Mouse (Mus musculus) embryonic facial prominence, embryonic 12.5 days (tissue): ENCODE measurements around the gene Agap2. TPM values are rescaled to one million over a fixed set of nuclear protein-coding genes. Genes with fewer than 3 reads are reported as not detected.

Experiments used
- ATAC-seq: fragments of 200-750 bp; cut with Nextera tagmentation; 2 replicates; pipeline ENCODE4 v1.8.0; 2017; ENCODE audit not compliant: insufficient number of reproducible peaks, insufficient read depth, low FRiP score, low TSS enrichment
- H3K27ac ChIP-seq: fragments of 300-500 bp; sonication (generic); 2 replicates; pipeline ENCODE4 v1.5.1; 2016; ENCODE audit warnings: mild to moderate bottlenecking
- H3K27me3 ChIP-seq: fragments of 300-500 bp; sonication (generic); 2 replicates; pipeline ENCODE4 v1.6.1; 2016; ENCODE audit warnings: mild to moderate bottlenecking, moderate library complexity
- H3K36me3 ChIP-seq: fragments of 300-500 bp; sonication (generic); 2 replicates; pipeline ENCODE4 v1.6.1; 2016; ENCODE audit warnings: mild to moderate bottlenecking
- H3K4me1 ChIP-seq: fragments of 300-500 bp; sonication (generic); 2 replicates; pipeline ENCODE4 v1.6.1; 2016
- H3K4me2 ChIP-seq: fragments of 300-500 bp; sonication (generic); replicated peaks from 2 replicates; pipeline ENCODE4 v1.6.1; 2016; ENCODE audit warnings: mild to moderate bottlenecking, moderate library complexity
- H3K4me3 ChIP-seq: fragments of 300-500 bp; sonication (generic); 2 replicates; pipeline ENCODE4 v1.5.1; 2016; ENCODE audit warnings: mild to moderate bottlenecking
- H3K9ac ChIP-seq: fragments of 300-500 bp; sonication (generic); 2 replicates; pipeline ENCODE4 v1.6.1; 2016; ENCODE audit warnings: mild to moderate bottlenecking, moderate library complexity
- H3K9me3 ChIP-seq: fragments of 300-500 bp; sonication (generic); 2 replicates; pipeline ENCODE4 v1.6.1; 2016; ENCODE audit warnings: mild to moderate bottlenecking, moderate library complexity
- WGBS: fragments of 180-500 bp; shearing (Covaris S2); methylation state at CpG from one replicate; pipeline ENCODE4 v1.1.7; 2016; 5-methylcytosine and 5-hydroxymethylcytosine counted together
- polyA plus RNA-seq: library from polyadenylated mRNA; unstranded; fragments of >200 nt; fragmentation: Nextera tagmentation; extraction: Ambion mirVana; gene quantifications from 2 replicates; pipeline ENCODE4 v1.2.1, GENCODE M21; 2016

The Agap2 gene
- polyA plus RNA-seq, 1 experiment from 2014 or later = 0.82 TPM

DNA sequence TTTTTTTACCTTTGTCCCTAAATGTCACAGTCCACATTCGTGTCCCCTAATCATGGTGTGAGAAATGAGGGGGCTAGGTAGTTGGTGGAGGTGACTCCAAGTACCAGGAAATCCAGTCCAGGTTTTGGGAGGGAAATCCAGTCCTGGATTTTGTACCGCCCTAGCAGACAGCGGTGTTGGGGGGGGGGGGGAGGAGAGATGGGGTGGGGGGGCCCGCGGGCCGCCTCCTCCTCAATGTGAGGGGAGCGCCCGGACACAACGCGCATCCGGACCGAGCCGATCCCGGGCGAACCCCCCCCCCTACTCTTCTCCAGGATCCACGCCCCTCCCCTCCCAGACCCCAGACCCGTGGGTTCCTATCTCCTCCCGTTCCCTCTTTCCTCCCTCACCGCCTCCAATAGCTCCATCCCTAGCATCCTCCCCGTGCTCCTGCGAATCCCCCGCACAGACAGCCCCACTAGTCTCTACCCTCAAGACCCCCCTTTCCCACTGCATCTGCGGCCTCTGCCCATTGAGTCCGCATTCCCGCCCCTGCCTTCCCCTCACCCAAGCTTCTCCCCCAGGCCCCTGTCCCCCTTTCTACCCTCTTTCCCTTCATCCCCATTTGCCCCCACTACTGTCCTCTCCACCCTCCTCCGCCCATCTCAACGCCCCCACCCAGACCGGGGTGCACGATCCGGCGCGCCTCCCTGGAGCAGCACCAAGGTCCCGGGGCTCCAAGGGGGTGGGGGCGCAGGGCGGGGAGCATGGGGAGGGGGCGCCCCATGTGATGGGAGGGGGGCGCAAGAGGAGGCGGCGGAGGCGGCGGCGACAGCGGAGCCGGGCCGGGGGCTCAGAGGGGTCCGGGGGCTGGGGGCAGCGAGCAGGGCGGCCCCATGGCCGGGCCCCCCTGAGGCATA is 3.8 kb downstream of the Agap2 start:
- ATAC-seq = peak; percentile 52; the same call in 1 of the 2 replicates
- under 1% methylated on average over 38 of the region's 49 CpGs for WGBS
- peak overlapping the region; percentile 62 for H3K4me3 ChIP-seq
- no peaks in the 10 kb centered on the region for H3K9me3 ChIP-seq
- peak overlapping the region; percentile 99 for H3K4me2 ChIP-seq
- peaks cover 88% of the 10 kb centered on the region for H3K27me3 ChIP-seq
- no peak overlapping the region for H3K27ac ChIP-seq
- peak overlapping the region; percentile 75 for H3K9ac ChIP-seq
- H3K4me1 ChIP-seq = peaks cover 30% of the 10 kb centered on the region
- no peaks in the 10 kb centered on the region for H3K36me3 ChIP-seq

DNA sequence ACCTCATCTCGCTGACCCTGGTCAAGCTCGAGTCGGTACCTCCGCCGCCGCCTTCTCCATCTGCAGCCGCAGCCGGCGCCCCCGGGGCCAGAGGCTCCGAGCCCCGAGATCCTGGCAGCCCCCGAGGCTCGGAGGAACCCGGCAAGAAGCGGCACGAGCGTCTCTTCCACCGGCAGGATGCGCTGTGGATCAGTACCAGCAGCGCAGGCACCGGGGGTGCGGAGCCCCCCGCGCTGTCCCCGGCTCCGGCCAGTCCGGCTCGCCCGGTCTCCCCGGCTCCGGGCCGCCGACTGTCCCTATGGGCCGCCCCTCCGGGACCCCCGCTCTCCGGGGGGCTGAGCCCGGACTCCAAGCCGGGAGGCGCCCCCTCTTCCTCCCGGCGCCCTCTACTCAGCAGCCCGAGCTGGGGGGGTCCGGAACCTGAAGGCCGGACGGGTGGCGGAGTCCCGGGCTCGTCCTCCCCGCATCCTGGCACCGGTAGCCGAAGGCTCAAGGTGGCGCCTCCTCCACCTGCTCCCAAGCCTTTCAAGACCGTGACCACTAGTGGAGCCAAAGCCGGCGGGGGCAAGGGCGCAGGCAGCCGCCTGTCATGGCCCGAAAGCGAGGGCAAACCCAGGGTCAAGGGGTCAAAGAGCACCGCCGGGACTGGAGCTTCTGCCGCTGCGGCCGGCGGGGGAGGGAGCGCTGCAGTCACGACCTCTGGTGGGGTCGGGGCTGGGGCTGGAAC is 4.7 kb downstream of the Agap2 start:
- Histone ChIP-seq H3K9me3 (no peaks in the 10 kb centered on the region), H3K27ac (no peak overlapping the region), H3K4me1 (peaks cover 30% of the 10 kb centered on the region), H3K9ac (peak overlapping the region; percentile 75), H3K4me3 (peak overlapping the region; percentile 62), H3K36me3 (no peaks in the 10 kb centered on the region), H3K4me2 (peak overlapping the region; percentile 99), H3K27me3 (peaks cover 97% of the 10 kb centered on the region)
- 1% methylated on average over 68 of the region's 70 CpGs for WGBS
- no peak for ATAC-seq

DNA sequence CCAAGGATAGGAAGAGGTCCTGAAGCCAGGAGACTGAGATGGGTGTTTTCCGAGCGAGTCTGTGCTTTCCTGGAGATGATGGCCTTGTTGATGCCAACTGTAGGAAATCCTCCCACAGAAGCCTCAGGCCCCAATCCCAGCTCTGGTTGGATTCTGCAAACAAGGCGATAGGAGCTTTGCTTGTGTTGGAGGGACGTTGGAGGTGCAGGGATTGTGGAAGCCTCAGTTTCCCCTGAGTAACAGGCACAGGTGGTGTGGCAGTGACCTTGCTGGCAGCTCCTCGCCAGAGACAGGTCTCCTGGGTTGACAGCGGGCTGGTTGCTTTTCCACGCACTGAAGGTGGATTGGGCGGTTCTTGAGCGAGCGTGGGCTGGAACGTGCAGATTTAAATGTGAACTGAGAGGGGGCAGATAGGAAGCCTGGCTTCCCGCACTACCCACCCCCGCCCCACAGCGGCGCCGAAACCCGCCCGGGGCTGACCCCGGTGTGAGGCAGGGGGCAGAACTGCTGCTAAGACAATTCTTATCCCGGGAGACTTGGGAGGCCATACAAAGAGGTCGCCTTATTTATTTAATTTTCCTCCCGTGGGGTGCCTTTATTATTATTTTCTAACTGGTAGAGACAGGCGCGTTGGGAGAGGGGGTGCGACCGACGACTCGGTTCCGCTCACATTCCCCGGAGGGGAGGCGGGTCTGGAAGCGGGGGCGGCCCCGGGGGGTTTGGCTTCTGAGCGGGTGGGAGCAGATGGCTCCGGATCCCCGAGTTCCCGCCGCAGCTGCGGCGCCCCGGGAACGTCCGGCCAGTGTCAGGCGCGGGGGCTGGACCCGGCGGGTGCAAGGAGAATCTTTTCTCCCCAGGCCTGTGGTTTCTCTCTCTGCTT is 6.1 kb downstream of the Agap2 start:
- Histone ChIP-seq H3K4me2 (peak overlapping the region; percentile 99), H3K4me3 (peak overlapping the region; percentile 62), H3K36me3 (no peaks in the 10 kb centered on the region), H3K27me3 (peaks cover 90% of the 10 kb centered on the region), H3K4me1 (peaks cover 30% of the 10 kb centered on the region), H3K9ac (peak overlapping the region; percentile 40; the same call in 1 of the 2 replicates), H3K27ac (no peak overlapping the region), H3K9me3 (no peaks in the 10 kb centered on the region)
- WGBS = 3% methylated on average over 48 of the region's 48 CpGs
- no peak for ATAC-seq

DNA sequence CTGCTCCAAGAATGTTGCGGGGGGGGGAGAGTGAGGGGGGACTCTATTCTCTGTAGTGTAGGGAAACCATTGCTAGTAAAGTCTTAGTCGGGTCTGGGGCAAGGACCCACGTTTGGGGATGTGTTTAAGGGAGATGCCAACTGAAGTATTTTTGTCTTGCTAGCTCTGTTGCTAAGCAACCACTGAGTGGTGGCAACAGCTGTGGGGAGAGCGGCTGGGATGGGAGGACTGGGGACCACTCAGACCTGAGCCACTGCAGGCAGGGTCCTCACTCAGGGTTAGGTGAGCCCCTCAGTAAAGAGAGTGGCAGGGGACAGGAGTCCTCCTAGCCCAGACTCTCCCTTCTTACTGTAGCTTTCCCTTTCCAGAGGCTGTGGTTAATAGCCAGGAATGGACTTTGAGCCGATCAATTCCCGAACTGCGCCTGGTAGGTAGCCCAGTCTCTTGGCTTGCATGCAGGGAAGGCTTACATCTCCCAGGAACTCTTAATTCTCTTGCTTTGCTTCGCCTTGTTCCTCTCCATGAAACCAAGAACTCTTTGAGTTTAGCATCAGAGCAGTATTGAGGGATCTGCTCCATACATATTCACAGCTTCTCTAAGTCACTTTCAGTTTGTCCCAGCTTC is 7.0 kb downstream of the Agap2 start:
- Histone ChIP-seq H3K4me3 (peak overlapping the region; percentile 22; the same call in 1 of the 2 replicates), H3K27me3 (peaks cover 89% of the 10 kb centered on the region), H3K4me2 (peak overlapping the region; percentile 99; the same call in 1 of the 2 replicates), H3K27ac (no peak overlapping the region), H3K4me1 (peaks cover 30% of the 10 kb centered on the region), H3K9me3 (no peaks in the 10 kb centered on the region), H3K9ac (no peak overlapping the region), H3K36me3 (no peaks in the 10 kb centered on the region)
- WGBS = 25% methylated on average over 8 of the region's 8 CpGs
- ATAC-seq = peak; percentile 17; the same call in 1 of the 2 replicates

DNA sequence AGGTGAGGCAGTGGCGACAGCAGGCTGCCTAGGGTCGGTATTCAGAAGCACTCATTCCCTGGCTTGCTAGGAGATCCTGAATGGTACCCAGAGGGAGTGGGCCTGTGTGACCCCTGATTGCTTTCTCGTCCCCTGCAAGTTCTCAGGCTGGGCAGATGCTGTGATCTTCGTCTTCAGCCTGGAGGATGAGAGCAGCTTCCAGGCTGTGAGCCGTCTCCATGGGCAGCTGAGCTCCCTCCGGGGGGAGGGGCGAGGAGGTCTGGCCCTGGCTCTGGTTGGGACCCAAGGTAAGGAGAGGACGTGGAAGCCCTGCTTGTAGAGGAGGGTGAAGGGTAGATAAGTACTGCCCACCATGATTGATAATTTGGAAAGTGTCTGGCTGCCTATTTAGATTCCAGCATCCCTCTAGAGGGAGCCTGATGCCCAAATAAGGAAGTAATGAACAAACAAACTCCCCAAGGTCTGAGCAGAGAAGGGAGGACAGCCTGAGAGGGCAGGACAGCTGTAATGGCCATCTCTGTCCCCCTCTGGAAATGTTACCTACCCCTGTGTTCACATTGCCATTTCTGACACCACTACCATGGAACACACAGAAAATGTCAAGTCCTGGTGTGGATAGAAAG is 8.3 kb downstream of the Agap2 start:
- Histone ChIP-seq H3K9ac (no peak overlapping the region), H3K9me3 (no peaks in the 10 kb centered on the region), H3K4me3 (no peak overlapping the region), H3K4me1 (peaks cover 24% of the 10 kb centered on the region), H3K36me3 (no peaks in the 10 kb centered on the region), H3K4me2 (no peak overlapping the region), H3K27ac (no peak overlapping the region), H3K27me3 (peaks cover 90% of the 10 kb centered on the region)
- ATAC-seq = no peak
- 22% methylated on average over 8 of the region's 8 CpGs for WGBS

DNA sequence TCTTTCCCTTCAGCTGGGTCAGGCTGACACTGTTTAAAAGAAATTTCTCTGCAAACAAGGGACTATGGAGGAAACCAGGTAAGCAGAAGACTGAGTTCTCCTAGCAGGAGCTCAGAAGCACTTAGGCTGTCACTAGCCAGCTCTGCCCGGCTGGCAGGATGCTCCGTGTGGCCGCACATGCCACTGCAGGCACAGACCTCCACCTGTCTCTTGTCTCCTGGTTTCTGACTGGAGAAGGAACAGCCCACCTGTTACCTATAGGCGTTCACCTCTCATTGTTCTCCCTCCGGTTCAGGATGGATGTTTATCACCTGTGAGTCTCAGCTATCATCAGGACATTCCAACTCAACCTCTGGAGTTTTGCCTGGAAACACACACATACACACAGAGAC is 8.8 kb downstream of the Agap2 start:
- H3K4me3 ChIP-seq = no peak overlapping the region
- H3K27ac ChIP-seq = no peak overlapping the region
- no peak for ATAC-seq
- peaks cover 90% of the 10 kb centered on the region for H3K27me3 ChIP-seq
- H3K4me1 ChIP-seq = peaks cover 24% of the 10 kb centered on the region
- H3K36me3 ChIP-seq = no peaks in the 10 kb centered on the region
- H3K4me2 ChIP-seq = no peak overlapping the region
- H3K9me3 ChIP-seq = no peaks in the 10 kb centered on the region
- no peak overlapping the region for H3K9ac ChIP-seq
- 58% methylated on average over 5 of the region's 5 CpGs for WGBS

DNA sequence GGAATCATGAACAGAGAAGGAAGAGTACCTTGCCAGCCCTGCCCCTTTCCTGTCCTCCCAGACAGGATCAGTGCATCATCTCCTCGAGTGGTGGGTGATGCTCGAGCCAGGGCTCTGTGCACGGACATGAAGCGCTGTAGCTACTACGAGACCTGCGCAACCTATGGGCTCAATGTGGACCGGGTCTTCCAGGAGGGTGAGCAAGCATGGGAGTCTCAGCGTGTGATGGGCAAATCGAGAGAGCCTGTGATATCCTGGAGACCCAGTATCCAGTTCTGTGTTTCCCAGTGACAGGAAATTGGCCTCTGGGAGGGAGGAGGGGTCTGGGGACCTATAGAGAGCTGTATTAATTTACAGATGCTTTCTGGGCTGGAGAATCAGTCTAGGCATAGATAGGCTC is 10.0 kb downstream of the Agap2 start:
- H3K9ac ChIP-seq = no peak overlapping the region
- WGBS = 78% methylated on average over 9 of the region's 9 CpGs
- H3K36me3 ChIP-seq = no peaks in the 10 kb centered on the region

DNA sequence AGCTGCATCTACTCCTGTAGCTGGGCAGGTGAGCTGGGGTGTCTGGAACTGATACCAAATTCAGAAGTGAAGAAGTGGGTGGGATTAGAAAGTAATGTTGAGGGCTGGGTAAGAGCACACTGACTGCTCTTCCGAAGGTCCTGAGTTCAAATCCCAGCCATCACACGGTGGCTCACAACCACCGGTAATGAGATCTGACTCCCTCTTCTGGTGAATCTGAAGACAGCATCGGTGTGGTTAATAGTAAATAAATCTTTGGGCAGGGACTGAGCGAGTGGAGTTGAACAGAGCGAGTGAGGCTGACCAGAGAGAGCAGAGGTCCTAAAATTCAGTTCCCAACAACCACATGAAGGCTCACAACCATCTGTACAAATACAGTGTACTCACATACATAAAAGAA is 10.5 kb downstream of the Agap2 start:
- no peak for ATAC-seq
- no peak overlapping the region for H3K27ac ChIP-seq
- 74% methylated on average over 6 of the region's 6 CpGs for WGBS
- no peak overlapping the region for H3K9ac ChIP-seq
- no peaks in the 10 kb centered on the region for H3K9me3 ChIP-seq
- H3K36me3 ChIP-seq = no peaks in the 10 kb centered on the region
- peaks cover 15% of the 10 kb centered on the region for H3K4me1 ChIP-seq
- H3K27me3 ChIP-seq = peaks cover 91% of the 10 kb centered on the region
- H3K4me2 ChIP-seq = no peak overlapping the region
- H3K4me3 ChIP-seq = no peak overlapping the region

More for the DNA sequence above, 10.0 kb downstream of the Agap2 start:
- Histone ChIP-seq H3K4me1 (peaks cover 14% of the 10 kb centered on the region), H3K9me3 (no peaks in the 10 kb centered on the region), H3K27me3 (peaks cover 91% of the 10 kb centered on the region), H3K4me2 (no peak overlapping the region), H3K4me3 (no peak overlapping the region), H3K27ac (no peak overlapping the region)
- ATAC-seq = no peak

DNA sequence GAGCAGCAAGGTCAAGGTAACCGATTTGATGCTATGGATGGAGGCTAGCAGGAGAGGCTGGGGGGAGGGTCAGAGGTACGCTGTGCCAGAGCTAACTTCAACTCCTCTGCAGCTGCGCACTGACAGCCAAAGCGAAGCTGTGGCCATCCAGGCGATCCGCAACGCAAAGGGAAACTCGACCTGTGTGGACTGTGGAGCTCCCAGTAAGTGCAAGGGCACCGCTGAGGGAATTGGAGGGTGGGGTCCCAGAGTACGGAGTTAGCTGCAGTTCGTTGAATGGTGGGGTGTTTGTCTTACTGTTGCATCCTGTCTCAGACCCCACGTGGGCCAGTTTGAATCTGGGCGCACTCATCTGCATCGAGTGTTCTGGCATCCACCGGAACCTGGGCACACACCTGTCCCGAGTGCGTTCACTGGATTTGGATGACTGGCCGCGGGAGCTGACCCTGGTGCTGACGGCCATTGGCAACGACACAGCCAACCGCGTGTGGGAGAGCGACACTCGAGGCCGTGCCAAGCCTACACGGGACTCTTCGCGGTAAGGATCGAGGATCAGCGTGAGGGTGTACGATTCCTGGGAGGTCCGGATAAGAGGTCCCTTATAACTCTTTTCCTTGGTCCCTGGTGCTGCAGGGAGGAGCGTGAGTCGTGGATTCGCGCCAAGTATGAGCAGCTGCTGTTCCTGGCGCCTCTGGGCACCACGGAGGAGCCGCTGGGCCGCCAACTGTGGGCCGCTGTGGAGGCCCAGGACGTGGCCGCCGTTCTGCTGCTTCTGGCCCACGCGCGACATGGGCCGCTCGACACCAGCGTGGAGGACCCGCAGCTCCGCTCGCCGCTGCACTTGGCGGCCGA is 15.7 kb downstream of the Agap2 start:
- H3K4me2 ChIP-seq = peak overlapping the region; percentile 30
- H3K27me3 ChIP-seq = peaks cover 77% of the 10 kb centered on the region
- H3K27ac ChIP-seq = no peak overlapping the region
- H3K4me1 ChIP-seq = peaks cover 19% of the 10 kb centered on the region
- H3K4me3 ChIP-seq = peak overlapping the region; percentile 26
- WGBS = 8% methylated on average over 57 of the region's 57 CpGs
- H3K9me3 ChIP-seq = no peaks in the 10 kb centered on the region
- no peak overlapping the region for H3K9ac ChIP-seq
- ATAC-seq = no peak
- H3K36me3 ChIP-seq = peaks cover 4% of the 10 kb centered on the region; the same call in 1 of the 2 replicates
